Mouse (Mus musculus): Measurements from ENCODE around the gene Ubn2. TPM values are rescaled to one million over a fixed set of nuclear protein-coding genes. Genes with fewer than 3 reads are reported as not detected.

Gene Ubn2
- polyA plus RNA-seq (2012; ENCODE audit: low replicate concordance), result 4.8 and 9.4 TPM in 2 replicates

DNA sequence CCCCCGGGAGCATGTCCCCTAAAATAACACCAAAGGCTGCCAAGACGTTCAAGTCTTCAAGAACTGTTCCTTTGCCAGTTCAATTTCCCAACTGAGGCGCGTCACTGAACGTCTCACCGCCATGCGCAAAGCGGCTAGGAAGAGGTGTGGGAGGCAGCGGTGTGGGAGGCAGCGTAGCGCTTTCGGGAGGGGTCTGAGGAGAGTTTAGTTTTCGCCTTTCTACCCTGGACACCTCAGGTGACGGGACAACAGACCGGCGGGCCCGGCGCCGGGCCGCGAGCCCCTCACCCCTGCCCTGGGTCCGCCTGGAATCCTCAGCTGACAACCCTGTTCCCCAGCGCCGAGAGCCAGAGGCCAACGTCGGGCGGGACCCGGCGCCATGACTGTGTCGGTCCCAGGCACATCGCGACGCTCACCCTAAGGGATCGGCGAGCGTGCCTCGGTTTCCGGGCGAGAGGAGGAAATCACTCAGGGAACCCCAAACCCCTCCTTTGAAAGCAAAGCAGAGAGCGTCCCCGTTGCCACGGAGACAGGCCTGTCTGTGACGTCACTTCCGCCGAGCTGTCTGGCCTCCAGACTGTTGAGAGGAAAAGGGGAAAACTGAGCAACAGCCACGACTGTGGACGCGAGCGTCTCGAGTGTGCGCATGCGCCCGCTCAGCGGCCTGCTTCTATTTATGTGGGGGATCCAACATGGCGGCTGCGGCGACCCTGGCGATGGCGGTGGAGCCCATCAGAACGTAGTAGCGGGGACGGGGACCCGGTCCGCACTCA lies at the start of gene Ubn2:
TSS of gene Ubn2 (plus strand) at position 690 of the 773 bp plus-strand sequence.

DNA sequence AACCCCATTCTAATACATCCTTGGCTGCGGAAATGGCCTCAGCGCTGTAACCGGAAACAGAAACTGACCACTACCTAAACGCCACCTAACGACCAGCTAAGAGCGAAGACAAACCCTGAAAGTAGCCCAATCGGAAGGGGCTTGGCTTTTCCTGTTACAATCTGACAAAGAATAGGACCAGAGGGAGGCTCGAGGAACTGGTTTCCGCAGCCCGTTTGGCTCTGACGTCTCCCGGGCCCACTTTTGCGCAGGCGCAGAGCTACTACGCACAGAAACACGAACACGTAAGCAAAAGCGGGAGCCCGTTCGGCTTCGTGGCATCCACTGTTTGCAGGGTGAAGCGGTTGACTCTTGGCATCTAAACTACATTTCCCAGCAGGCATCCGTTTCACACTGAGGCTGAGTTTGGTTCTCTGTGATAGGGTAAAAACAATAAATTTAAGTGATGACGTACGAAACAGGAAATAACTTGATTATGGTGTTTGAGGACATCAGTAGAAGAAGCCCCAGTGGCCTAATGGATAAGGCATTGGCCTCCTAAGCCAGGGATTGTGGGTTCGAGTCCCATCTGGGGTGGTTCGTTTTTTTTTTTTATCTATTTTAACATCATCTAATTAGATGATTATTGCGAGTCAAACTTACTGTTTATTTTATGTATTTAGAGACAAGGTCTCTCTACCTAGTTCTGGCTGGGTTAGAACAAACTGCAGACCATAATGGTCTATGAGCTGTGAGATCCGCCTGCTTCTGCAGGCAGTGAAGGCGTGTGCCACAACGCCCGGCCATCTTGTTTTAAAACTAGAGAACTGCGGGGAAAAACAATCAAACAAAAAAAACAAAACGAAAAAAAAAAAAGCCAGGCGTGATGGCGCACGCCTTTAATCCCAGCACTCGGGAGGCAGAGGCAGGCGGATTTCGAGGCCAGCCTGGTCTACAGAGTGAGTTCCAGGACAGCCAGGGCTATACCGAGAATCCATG lies 100.0 kb downstream of the Ubn2 start, which contains the start of gene Fmc1:
TSS of gene Fmc1 (plus strand) at position 75 of the 978 bp plus-strand sequence.

DNA sequence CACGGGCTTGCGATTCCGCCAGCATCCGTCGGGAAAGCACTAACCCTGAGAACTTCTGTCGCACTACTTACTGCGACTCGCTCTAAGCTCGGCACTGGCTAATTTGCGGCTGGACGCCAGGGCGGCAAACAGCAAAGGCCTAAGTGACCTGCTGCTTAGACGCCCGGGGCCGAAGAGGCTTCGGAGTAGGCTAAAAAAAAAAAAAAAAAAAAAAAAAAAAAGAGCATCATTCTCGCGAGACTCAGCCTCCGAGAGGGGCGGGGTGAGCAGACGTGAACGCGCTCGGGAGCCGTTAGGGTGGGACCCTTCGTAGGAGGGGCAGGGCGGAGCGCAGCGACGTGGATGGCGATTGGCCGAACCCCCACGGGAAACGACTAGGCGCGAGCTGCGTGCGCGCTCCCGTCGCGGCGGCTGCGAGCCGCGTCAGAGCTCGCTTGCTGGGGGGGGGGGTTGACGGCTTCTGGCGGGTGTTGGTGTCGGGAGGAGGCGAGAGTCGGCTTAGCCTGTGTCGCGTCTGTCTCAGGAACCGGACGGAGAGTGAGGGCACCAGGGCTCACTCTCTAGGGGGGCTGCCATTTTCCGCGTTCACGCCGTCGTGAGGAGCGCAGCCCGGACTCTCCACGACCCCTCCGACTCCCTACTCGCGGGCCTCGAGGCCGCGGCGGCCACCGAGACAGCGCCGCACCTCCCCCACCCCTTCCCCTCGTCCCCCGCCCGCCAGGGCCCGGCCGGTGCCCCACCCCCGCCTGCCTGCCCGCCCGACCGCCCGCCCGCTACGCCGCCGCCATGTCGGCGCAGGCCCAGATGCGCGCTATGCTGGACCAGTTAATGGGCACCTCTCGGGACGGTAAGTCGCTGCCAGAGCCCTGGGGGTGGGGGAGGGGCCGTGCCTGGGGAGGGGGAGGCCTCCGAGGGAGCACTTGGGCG lies 117.6 kb downstream of the Ubn2 start, which contains the start of gene Luc7l2:
TSS of gene Luc7l2 (plus strand) at position 273 of the 927 bp plus-strand sequence.

Other genes with a start within 250 kb of the Ubn2 start
- 0.18 and 0.19 TPM in 2 replicates for gene D630045J12Rik, start 179.9 kb upstream of the Ubn2 start, polyA plus RNA-seq (2012; ENCODE audit: low replicate concordance)
- gene Zc3hav1l, start 134.7 kb upstream of the Ubn2 start, polyA plus RNA-seq (2012; ENCODE audit: low replicate concordance), result 0.92 and 1.5 TPM in 2 replicates
- 16.8 and 35.5 TPM in 2 replicates for gene Zc3hav1, start 79.3 kb upstream of the Ubn2 start, polyA plus RNA-seq (2012; ENCODE audit: low replicate concordance)
- gene Ttc26, start 52.5 kb upstream of the Ubn2 start, polyA plus RNA-seq (2012; ENCODE audit: low replicate concordance), result 0.03 TPM in 1 of 2 replicates, not detected in the other
- gene Fmc1, start 99.6 kb downstream of the Ubn2 start, polyA plus RNA-seq (2012; ENCODE audit: low replicate concordance), result 62.8 and 109 TPM in 2 replicates
- gene Luc7l2, start 117.4 kb downstream of the Ubn2 start, polyA plus RNA-seq (2012; ENCODE audit: low replicate concordance), result 89.8 and 200 TPM in 2 replicates
- gene Klrg2, start 203.3 kb downstream of the Ubn2 start, polyA plus RNA-seq (2012; ENCODE audit: low replicate concordance), result 0.08 and 0.27 TPM in 2 replicates
- gene Clec2l, start 229.1 kb downstream of the Ubn2 start, polyA plus RNA-seq (2012; ENCODE audit: low replicate concordance), result 0.12 and 0.81 TPM in 2 replicates